Mouse (Mus musculus) left cerebral cortex, postnatal 14 days (tissue): Measurements from ENCODE around the gene Pgm5. TPM values are rescaled to one million over a fixed set of nuclear protein-coding genes. Genes with fewer than 3 reads are reported as not detected.
A peak's percentile ranks its signal among the peaks of the same experiment; 100 is the strongest.

Experiments
- DNase-seq, 2 experiments: peaks; one replicate each; pipeline ENCODE4 v3.0.0; 2021 to 2022; ENCODE audit warnings: low spot score in 2 of 2, mixed read lengths in 1 of 2
- intact Hi-C: fragments of 180-260 bp; cut with DNase I; formaldehyde crosslinking; loops from one replicate; pipeline ENCODE4 v1.15.1; 2025
- long read RNA-seq, 2 experiments: library from polyadenylated mRNA; stranded (forward); transcript quantifications; one replicate each; pipeline ENCODE4 v2.0.0; 2021
- total RNA-seq, 2 experiments: library from RNA; stranded (reverse); gene quantifications; 2 replicates each; pipeline ENCODE4 v1.2.3; 2021

Pgm5 gene
- total RNA-seq = 1 to 10 TPM; 3.3 TPM
- long read RNA-seq, experiment 1 = 0 reads
- long read RNA-seq, experiment 2 = 0 reads

- intact Hi-C loops = no loop called here
- no peak for DNase-seq
Observed at GRCm38 (mm10) chr19:24861612-24862451, at the start of gene Pgm5. Pgm5 (minus strand) TSS chr19:24861855.

GRCm38 (mm10) chr19:24908385-24909155, 46.9 kb upstream of the Pgm5 start:
- no peak for DNase-seq
- intact Hi-C loops = no loop called here

DNA sequence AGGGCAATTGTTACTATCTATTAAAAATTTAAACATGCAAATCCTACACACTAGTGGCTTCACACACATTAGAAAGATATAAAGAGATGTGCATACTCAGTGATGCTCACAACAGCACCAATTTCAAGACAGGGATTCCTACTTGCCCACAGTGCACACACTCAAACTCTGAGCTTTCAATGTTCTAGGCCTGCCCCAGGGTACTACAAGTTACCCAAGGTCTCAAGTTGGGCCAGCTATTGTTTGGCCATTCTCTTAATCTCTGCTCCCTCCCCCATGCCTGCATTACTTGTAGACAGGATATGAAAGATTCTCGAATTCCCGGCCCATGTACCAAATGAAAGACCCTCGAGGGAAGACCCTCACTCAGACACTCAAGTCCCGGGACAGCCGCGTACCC, 46.0 kb upstream of the Pgm5 start:
- DNase-seq = no peak
- intact Hi-C loops = no loop called here

GRCm38 (mm10) chr19:24902821-24903220, 41.2 kb upstream of the Pgm5 start:
- intact Hi-C loops = loop anchor here (5.0 kb wide), 1 partner anchor 704 kb away; no protein-coding TSS in a partner anchor
- no peak for DNase-seq

GRCm38 (mm10) chr19:24902256-24902655, 40.6 kb upstream of the Pgm5 start:
- intact Hi-C loops = loop anchor here (5.0 kb wide), 1 partner anchor 705 kb away; no protein-coding TSS in a partner anchor
- no peak for DNase-seq

DNA sequence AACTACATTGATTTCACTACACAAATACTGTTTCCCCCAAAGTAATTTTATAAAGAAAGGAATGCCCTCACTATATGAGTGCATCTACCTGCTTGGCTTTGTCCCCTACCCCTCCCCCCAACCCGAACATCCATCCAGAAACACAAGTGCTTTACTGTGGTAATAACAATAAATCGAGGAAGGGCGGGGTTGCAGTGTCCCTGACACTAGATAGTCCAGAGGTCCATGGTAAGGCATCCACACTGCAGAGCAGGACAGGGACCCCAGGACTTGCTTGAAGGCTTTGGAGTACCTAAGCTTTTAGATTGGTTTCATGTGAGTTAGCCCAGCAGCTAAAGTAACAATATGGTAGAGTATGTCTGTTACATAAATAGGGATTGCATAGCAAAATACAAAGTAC, 40.0 kb upstream of the Pgm5 start:
- intact Hi-C loops = loop anchor here (5.0 kb wide), 1 partner anchor 706 kb away; no protein-coding TSS in a partner anchor
- DNase-seq = no peak

- DNase-seq = no peak
- intact Hi-C loops = loop anchor here (5.0 kb wide), 1 partner anchor 707 kb away; no protein-coding TSS in a partner anchor
Observed at GRCm38 (mm10) chr19:24900581-24901220, 39.0 kb upstream of the Pgm5 start, which contains the start of gene Foxd4. Foxd4 (minus strand) TSS chr19:24901197.

DNA sequence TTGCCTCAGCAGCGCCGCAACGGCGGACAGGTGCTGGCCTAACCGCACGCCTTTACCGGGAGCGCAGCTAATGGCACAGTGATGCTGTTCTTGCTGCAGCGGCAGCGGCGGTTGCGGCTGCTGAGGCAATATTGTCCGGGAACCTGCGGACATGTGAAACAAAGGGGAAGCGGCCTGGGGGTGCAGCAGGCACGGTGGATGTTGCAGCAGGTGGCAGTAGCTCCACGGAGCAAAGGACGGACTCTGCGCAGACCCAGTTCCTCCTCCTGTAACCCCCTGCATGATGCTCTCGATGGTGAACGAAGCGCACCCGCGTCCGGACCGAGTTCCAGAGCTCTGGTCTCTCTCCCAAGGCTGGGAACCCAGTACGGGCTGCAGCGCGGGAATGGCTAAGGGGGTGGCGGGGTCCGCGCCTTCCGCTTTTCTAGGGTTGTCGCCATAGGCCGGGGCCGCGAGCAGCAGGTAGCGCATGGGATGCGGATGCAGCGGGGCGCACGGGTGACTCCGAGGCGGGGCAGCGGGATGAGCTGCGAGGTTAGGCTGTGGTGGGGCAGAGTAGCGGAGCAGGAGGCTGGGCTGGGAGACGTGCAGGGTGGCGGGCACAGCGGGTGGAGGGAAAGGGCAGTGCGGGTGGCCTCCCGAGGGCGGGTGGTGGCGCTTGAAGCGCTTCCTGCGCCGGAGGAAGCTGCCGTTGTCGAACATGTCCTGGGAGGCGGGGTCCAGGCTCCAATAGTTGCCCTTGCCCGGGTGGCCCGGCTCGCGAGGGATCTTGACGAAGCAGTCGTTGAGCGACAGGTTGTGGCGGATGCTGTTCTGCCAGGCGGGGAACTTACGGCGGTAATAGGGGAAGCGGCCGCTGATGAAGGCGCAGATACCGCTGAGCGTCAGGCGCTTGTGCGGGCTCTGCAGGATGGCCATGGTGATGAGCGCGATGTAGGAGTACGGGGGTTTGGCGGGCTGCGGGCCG, 38.2 kb upstream of the Pgm5 start:
- DNase-seq = no peak
- intact Hi-C loops = loop anchor here (5.0 kb wide), 1 partner anchor 707 kb away; no protein-coding TSS in a partner anchor

DNA sequence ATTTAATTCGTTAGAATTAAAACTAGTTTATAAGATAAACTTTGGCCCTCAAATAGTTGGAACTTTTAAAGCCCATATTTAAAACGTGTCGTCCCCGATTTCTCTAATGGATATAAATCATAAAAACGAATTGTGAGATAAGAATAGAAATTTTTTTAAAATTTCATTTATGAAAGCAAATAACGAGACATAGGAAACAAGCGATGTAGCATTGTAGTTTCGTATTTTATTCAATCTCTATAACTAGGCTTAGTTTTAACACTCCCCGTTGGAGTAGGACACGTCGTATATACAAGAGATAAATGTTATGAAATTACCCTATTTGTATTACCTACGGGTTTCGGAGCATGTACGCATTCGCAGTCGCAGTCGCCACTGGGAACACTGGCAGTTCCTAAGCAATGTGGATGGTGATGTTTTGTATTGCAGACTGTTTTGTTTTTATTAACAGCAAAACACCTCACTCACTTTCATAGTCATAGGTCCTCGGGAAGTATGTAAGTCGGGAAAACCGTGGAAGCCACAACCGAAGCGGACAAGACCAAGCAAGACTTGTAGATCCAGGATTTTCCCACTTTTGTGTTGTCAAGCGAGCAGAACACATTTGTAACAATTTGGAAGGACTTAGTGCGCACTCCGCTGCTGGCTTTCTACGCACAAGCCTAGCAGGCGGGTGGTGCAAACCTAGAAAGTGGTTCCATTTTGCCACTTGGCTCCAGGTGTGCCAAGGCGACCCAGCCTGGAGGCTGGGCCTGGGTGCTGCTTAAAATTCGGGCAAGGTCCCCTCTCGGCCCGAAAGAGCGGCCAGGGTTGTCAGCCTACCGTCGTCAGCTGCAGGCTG, 37.3 kb upstream of the Pgm5 start:
- no peak for DNase-seq
- intact Hi-C loops = no loop called here

- intact Hi-C loops = no loop called here
Observed at GRCm38 (mm10) chr19:24897896-24898736, 36.5 kb upstream of the Pgm5 start.

DNA sequence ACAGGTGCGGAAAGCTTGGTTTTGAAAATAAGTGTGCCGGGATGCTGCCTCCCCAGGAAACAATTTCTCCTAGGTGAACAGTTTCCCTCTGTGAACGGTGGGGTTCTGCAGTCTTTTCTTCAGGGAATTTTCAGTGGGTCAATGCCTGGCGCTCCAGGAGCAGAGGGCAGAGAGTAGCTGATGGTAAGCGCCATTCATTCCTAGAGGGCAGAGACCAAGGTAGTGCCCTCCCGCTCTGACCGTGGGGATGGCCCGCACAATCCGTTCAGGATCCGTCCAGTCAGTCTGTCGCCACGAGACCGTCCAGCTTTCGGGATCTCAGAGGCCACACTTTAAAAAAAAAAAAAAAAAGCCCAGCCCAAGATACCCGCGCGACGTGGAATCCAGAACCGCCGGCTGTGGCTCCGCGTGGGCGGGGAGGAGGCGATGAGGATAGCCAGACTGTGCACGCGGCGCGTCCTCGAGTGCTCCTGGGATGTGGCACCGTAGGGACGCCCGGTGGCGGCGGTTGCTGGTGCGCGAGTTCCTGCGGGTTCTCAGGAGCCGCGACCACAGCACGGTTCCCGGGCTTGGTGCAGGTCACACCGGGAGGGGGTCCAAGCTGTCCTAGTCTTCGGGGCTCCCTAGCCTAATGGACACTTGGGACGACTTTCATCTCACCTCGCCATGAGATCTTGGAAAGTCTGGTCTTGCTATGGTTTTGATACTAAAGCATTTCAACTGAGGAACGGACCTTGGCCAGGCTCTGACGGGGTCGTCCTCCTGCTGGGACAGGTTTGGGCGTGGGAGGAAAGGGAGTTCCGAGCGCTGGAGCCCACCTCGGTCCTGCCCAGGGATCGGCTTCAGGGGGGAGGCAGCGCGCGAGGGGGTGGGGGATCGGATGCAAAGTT, 35.6 kb upstream of the Pgm5 start:
- intact Hi-C loops = no loop called here
- no peak for DNase-seq

More at GRCm38 (mm10) chr19:24897896-24898736, 36.5 kb upstream of the Pgm5 start:
- no peak for DNase-seq

DNA sequence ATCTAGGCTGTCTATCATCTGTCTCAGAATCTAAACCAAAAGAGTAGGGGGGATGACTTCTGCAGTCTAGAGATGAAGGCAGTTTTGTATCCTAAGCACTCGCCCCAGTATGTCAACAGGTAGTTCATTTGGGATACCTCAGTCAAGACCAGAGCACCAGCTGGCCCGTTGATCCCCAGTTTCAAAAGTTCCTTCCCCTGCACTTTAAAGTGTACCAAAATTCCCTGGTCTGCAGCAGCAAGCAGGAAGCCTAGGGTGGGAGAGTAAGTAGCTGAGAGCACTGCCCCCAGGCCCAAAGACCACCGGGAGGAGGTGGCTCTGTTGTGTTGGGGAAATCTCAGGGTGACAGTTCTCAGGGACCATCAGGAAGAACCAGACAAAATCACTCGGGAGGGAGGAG, 34.9 kb upstream of the Pgm5 start:
- no peak for DNase-seq
- intact Hi-C loops = no loop called here

DNA sequence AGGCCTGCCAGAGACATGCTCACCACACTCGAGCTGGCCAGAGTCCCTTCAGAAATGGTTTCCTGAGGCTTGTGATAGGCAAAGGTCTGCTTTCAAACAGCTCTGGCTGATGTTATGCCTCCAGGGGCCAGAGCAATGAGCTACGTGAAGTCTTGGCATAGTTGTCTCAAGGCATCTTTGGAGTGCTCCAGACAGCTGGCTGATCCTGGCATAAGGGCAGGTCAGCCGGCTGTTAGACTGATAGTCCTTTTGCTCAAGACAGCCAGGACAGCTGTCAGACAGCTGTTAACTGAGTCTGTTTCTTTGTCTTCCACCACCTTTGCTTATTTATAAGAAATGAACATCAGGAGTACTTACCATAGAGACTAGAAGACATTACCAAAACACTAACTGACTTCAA, 25.2 kb upstream of the Pgm5 start:
- intact Hi-C loops = loop anchor here (5.0 kb wide), 1 partner anchor 265 kb away; no protein-coding TSS in a partner anchor
- DNase-seq = no peak

DNA sequence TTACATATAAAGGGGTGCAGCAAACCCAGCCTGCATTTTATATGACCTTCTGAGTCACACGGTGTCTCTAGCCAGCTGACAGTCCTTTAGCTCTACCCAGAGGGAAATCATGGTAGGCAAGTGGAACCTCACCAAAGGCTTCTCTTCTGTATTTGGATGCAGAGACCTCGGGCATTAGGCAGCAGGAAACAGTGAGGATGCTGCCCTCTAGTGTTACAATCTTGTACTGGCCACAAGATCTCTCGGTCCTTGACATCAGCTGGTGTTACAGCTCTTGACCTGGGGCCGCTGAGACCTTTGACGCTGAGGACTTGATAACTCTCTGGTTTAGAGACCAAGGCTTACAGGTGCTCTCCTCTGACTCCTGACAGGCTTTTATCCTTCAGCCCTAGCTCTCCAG, 23.8 kb upstream of the Pgm5 start:
- DNase-seq = peak; percentile 61 to 74
- intact Hi-C loops = loop anchor here (5.0 kb wide), 1 partner anchor 263 kb away; no protein-coding TSS in a partner anchor

DNA sequence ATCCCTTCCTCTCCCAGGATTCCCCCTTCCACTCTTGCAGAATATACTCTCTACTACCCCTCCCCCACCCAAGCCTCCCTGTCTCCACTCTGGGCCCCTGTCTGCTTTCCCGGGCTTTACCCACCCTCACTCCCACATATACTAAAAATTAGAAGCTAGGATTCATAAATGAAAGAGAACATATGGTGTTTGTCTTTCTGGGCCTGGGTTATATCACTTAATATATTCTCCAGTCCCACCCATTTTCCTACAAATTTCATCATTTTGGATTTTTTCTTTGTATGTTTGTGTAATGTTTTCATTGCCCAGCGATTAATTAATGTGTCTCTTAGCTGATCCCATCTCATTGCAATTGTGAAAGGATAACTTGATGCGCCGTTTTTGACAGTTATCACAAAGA, 19.6 kb upstream of the Pgm5 start:
- intact Hi-C loops = no loop called here
- DNase-seq = no peak
